Mouse (Mus musculus): Measurements from ENCODE around the gene Spsb3.

Gene Spsb3

DNA sequence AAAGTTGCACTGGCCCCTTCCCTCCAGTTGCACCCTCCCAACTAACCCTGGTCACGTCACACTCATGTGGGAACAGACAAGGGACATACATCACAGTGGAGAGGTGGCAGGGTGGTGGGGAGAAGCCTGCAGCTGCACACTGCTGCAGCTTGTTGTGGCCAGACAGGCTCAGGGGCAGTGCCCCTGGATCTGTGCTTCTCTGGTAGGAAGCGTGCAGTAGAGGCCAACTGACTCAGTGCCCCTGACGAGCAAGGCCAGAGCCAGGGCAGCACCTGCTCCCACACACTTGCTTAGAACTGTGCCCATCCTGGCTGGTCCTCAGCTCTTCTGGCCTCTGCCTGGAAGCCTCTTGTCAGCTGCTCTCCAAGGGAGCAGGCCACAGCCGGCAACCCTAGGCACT is 11.2 kb downstream of the Spsb3 start:
- DNase-seq: peak in 1 of 2 experiments; percentile 24

DNA sequence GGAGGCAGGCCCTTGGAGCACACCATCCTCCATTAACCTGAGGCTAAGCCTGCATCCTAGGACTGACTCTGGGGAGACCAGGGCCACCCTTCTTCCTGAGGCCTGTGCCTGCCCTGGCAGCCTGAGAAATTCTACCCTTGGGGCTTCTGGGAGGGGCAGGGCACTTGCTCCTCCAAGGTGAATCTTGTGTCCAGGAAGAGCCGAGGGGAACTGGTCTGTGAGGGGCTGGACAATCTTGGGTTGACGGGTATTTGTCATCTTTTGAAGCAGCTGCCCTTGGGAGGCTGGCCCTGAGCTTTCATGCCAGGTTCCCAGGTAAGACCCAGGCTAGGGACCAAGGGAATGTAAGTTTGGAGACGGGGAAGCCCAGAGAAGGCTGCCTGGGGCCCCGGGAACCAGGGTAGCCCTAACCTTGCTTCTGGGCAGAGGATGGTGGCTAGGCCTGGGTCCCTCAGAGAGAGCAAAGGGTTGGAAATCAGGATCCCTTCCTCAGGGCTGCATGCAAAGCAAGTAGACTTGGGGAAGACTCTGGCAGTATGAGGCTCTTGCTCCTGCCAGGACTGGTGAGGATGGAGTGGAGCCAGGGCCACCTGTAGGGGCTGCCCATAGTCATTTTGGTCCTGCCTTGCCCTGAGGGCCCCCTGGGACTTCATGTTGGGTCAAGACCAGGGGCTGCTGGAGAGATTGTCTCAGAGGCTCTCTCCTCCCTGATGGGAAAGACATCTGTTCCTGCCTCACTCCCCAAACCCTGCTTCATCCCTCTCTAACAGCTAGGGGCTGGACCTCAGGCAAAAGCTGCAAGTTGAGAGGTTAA is 11.8 kb downstream of the Spsb3 start:
- no peak for DNase-seq

DNA sequence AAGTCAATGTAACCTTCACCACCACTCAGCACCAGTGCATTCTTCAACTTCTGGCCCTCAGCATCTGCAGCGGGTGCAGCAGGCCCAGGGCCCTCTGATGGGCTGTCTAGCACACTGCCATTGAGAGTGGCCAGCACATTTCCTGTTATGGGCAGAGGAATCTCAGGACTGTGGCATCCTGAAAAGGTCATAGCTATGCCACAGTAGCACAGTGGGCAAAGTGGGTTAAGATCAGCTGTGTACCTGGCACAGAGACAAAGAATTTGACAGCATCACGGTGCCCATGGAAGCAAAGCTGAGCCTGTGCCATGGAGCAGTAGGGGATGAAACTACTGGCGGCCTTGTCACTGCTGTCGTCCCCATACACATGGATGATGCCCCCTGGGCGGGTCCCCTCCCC is 12.7 kb downstream of the Spsb3 start:
- DNase-seq: no peak

DNA sequence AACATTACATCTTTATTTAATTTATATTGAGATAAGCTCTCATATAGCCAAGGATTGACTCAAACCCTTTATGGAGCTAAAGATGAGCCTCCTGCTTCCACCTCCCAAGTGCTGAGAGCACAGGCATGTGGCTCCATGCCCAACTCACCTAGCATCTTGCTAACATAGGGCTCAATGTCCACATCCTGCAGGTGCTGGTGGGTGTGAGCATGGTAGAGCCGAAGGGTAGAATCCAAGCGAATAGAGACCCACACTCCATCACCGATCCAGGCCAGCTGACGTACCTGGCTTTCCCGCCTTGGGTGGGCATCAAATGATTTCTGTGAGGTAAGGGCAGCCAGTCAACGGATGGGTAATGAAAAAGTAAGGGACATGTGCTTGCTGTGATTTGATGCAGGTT is 13.6 kb downstream of the Spsb3 start:
- DNase-seq: no peak

DNA sequence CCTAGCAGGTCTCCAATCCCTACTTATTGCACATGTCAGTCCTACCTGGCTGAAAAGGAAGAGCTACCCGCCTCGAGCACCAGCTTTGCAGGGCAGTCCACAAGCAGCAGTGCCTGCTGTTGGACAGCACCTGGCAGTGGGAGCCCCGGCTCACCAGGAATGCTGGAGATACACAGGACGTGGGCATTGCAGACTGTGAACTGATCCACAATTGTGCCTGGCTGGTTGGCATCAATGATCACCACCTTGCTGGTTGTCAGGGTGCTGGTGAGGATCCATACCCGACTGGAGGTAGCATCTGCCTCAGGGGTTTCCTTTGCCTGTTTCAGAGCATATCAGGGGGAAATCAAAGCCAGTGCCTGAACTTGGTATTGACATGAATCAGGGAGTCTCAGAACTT is 15.7 kb downstream of the Spsb3 start:
- DNase-seq: no peak

DNA sequence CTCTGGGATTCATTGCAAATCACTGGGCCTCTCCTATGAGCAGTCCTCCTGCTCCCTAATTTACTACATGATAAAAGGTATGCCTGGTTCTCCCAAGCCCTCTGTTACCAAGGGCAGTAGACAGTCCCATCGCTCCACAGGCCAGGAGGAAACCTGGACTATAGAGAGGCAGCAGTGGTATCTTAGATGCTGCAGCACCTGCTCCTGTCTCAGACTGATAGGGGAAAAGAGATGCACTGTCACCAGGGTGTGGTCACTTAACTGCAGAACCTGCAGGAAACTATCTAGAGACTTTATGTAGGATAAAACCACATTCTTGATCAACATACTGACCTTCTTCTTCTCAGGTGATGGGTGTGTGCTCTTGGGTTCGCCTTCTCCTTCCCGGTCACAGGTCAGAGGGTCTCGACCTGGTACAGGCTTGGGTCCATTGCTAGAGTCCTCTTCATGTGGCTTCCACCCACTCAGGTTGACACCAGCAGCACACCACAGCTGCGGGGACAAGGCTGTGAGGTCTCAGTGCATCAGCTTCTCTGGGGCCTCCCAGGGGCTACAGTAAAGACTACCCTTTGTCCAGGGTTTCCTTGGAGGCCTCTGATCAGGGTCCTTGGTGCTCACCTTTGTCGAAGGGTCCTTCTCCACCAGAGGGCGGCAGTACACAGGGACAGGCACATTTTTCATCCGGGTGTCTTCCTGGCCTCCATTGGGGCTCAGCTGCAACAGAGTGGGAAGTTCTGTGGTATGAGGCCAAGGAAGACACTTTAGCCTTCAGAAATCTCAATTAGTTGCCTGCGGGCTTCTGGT is 16.4 kb downstream of the Spsb3 start:
- DNase-seq: peak in 1 of 2 experiments; percentile 45

DNA sequence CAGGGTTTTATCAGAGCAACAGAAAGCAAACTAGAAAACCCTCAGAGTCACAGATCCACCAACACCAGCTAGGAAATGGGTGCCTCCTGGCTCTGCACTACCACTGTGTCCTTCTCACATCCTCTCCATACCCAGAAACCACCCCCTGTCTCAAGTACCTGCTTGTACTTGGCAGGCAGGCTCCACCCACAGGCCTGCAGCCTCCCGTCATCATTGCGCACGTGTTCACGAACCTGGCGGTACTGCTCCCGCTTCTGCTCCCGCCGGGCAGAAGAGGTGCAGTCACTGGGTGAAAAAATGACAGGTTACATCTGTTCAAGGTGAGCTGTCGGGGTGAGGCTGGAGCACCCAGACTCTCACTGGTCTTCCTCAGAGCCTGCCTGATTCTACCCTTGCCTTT is 17.3 kb downstream of the Spsb3 start:
- DNase-seq: no peak

DNA sequence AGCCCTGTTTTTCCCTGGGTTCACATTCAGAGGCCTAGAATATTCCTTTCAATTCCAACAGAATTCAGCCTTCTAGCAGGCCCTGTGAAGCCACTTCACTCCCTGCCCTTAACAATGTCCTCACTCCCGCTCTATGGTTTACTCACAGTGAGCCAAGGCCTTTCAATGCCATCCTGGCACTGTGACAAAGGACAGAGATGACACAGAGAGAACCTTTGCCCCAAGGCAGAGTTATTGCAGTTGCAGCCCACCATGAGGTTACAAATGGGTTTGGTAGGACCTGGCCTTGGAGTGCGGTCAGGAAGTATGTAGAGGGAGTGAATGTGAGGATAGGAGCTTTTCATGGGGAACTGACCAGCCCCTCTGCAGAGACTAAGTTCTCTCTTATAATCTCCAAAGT is 21.1 kb downstream of the Spsb3 start:
- no peak for DNase-seq

DNA sequence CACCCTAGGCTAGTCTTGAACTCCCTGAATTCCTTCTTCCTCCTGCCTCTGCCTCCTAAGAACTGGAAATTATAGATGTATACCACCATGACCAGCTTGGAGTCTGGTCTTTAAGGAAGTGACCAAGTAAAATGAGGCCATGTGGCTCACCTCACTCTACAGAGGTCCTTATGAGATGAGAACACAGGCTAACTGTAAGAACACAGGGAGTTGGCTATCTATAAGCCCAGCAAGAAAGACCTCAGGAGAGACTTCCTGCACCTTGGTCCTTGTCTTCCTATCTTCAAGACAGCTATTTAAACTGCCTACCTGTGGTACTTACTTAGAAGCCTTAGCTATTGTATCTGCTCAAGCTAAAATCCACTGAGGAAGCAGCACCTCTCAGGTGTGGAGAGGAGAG is 27.5 kb downstream of the Spsb3 start:
- no peak for DNase-seq

DNA sequence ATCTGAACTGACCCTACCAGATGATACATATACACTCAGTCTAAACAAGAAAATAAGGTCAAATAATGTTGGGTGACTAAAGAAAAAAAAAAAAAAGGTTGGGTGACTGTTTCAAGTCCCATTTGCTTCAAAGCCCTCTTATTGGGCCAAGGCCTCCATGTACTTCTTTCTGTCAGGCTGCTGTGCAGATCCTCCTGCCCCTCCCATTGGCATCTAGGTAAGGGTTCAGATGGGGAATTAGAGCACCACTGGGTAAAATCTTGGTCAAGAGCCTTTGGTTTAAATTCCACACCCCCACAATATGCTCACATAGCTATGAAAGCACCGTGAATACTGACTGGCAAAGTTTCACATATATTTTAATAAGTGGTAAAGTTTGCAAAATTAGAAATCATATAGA is 36.8 kb downstream of the Spsb3 start:
- no peak for DNase-seq

DNA sequence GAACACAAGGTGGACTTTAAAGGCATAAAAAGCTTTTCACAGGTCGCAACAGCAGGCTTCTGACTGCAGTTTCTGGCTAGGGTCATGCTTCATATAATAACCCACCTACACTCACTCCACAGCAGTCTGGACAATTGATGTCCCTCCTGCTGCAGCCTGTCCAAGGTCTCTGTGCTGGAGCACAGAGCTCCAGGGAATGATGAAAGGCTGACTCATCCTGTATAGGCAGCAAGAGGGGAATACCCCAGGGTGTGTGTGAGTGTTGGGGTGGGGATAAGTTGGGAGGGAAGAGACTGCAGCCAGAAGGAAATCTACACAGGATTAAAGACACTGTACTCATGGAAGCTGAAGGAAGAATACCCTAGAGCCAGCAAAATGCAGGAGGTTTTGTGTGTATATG is 43.1 kb downstream of the Spsb3 start:
- no peak for DNase-seq

DNA sequence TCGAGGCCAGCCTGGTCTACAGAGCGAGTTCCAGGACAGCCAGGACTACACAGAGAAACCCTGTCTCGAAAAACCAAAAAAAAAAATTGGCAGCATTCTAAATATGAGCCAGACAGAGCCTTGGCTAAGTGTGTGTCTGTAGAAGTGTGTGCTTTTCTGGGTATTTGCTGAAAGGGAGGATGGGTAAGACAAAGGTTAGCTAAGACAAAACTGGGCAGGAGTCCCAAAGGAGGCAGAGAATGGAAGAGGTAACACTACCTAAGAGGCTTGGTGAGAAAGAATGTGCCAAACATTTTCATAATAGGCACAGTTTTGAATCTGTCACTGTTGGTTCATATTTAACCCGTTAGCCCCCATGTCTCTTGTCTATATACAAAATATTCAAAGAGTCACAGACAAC is 46.0 kb downstream of the Spsb3 start:
- DNase-seq: no peak

DNA sequence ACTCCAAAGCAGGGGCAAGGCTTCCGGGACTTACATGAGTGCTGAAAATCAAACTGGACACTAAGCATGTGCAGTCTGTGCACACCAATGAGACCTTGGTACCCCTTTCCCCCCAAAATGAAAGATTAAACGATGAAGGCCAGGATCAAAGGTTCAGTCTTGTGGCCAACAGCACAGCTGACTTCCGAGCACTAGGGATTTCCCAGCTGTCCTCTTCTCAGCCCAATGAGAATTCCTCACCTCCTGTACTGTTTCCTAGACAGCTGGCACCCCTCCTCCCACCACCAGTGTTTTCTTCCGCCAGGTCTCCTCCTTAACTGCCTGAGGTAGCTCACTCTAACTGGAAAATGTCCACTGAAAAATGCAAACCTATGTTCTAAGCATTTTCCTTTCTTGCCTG is 46.7 kb downstream of the Spsb3 start:
- no peak for DNase-seq

DNA sequence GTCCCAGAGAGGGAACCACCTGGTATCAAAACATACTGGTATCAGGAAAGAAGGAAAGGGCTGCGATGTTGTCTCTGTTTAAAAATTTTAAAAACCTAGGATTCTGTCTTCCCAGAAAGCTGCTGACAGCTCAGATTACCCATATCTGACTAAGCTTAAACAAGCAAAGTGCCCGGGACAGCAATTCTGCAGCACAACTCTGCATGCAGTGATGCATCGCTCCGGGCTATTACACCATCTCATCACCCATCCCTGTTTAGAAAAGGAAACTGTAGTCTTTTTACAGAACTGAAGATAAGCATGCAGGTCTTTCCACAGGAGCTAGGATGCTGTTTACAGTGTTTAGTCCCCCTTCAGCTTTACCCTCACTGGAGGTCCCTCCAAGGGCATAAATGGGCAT is 48.5 kb downstream of the Spsb3 start:
- DNase-seq: no peak

DNA sequence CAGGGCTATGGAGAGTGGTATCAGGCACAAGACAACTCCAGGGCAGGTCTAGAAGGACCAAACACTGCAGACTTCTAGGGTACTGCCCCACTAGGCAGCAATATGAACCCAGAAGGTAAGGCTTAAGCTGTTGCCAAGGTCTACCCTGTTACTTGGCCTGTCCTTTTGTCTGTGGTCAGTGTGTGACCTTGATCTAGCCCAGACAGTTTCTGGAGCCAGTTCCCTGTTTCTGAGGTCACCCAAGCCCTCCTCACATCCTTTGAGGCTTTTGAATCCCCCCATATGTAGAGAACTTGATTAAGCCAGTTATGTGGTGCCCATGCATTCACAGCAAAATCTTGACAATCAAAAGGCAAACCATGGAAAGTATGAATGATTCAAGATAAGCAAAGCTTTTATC is 49.2 kb downstream of the Spsb3 start:
- no peak for DNase-seq

DNA sequence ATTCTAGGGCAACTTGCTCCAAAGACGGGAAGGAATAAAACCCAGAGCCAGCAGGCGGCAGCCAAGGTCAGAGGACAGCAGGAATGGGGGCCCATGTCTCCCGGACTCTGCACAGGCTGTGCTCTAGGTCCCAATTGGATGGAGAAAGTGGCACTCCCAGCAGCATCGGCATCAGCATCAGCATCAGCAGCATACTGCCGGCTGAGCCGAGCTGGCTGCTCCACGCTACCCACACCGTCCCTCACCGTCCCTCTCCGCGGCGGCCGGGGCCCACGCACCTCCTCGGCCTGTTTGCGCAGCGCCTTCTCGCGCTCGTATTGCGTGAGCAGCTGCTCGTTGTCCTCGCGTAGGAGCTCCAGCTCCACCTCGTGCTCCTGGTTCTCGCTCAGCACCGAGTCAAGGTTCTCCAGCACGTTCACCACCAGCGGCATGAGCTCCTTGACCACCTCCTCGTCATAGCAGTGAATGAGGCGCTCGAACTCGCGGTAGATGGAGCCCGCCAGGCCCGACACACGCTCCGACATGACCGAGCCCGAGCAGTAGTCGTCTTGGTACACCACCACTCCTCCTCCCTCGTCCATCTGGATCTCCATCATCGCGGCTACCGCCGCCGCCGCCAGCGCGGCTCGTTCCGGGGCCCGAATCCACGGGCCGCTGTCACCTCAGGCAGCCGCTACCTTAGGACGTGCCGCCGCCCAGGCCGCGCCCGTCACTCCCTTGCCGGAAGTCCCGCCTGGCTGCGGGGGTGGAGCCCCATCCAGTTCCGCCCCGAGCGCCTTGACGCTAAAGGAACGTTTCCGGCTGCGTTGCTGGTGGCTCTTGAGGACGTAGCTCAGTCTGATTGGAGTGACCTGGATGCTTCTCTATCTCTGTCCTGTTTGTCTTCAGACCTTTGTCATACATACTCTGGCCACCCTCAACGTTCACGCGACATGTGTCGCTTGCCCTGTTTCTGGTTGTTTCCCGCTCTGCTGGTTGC is 50.1 kb downstream of the Spsb3 start, which contains the start of gene Mapk8ip3:
TSS of gene Mapk8ip3 (minus strand) at position 719 of the 979 bp plus-strand sequence.
- peak; percentile 96 to 97 for DNase-seq

DNA sequence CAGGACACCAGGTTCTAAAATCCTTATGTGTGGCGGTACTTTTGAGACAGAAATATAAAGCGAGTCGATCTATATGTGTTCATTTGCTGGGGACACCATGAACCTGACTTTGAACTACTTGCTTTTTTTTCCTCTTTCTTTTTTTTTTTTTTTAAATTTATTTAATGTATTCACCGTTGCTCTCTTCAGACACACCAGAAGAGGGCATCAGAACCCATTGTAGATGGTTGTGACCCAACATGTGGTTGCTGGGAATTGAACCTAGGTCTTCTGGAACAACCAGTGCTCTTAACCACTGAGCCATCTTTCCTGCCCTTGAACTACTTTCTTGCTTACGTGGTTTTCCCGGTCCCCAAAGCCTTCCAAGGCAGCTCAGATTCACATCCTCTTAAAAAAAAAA is 50.8 kb downstream of the Spsb3 start:
- no peak for DNase-seq
